Mouse (Mus musculus) CH12.LX (cell line): Measurements from ENCODE around the gene Sept1. TPM values are rescaled to one million over a fixed set of nuclear protein-coding genes. Genes with fewer than 3 reads are reported as not detected.
A peak's percentile ranks its signal among the peaks of the same experiment; 100 is the strongest.

Experiments used
- DNase-seq: peaks from one replicate; pipeline ENCODE4 v3.0.0-alpha.2; 2013; ENCODE audit errors: extremely low read depth
- H3K27ac ChIP-seq: 2 replicates; pipeline ENCODE4 v1.5.1; 2012; ENCODE audit warnings: low read depth, mild to moderate bottlenecking, control low read depth, moderate library complexity; ENCODE audit not compliant: insufficient read depth
- H3K27me3 ChIP-seq: replicated peaks from 2 replicates; pipeline ENCODE3; 2012; ENCODE audit warnings: inconsistent platforms
- H3K36me3 ChIP-seq, 2 experiments: replicated peaks in 1 of 2; 2 replicates each; pipeline versions ENCODE3 to v1.6.1; 2012; ENCODE audit warnings: inconsistent platforms in 1 of 2, low read length in 1 of 2, mild to moderate bottlenecking in 1 of 2, mixed read lengths in 1 of 2, moderate library complexity in 1 of 2; ENCODE audit not compliant: control insufficient read depth in 1 of 2, insufficient read depth in 1 of 2
- H3K4me1 ChIP-seq, 2 experiments: 2 replicates each; pipeline ENCODE4 v1.6.1; 2012; ENCODE audit warnings: inconsistent platforms in 1 of 2, moderate library complexity in 1 of 2; ENCODE audit not compliant: insufficient read depth in 2 of 2, control insufficient read depth in 1 of 2
- H3K4me2 ChIP-seq: 2 replicates; pipeline ENCODE4 v1.6.1; 2012; ENCODE audit warnings: low read depth, mild to moderate bottlenecking, control low read depth; ENCODE audit not compliant: poor library complexity, insufficient read depth, severe bottlenecking
- H3K4me3 ChIP-seq, 3 experiments: fragments of 150-350 bp in 1 of 3; sonication (generic) in 1 of 3; replicated peaks in 1 of 3; 2 replicates each; pipeline versions ENCODE3 to v1.5.1; 2011 to 2012; ENCODE audit warnings: low read depth in 2 of 3, low read length in 2 of 3, mild to moderate bottlenecking in 2 of 3, moderate library complexity in 2 of 3, control low read depth in 1 of 3, improper control_type of control experiment in 1 of 3, inconsistent platforms in 1 of 3, mixed read lengths in 1 of 3; ENCODE audit not compliant: poor library complexity in 1 of 3
- H3K79me2 ChIP-seq: replicated peaks from 2 replicates; pipeline ENCODE4 v1.6.1; 2012; ENCODE audit warnings: mild to moderate bottlenecking, moderate library complexity; ENCODE audit not compliant: control insufficient read depth, poor library complexity, insufficient read depth, severe bottlenecking; ENCODE audit errors: extremely low read depth
- H3K9ac ChIP-seq: 2 replicates; pipeline ENCODE4 v1.6.1; 2012; ENCODE audit warnings: low read depth, mild to moderate bottlenecking, control low read depth, moderate library complexity; ENCODE audit not compliant: insufficient read depth
- H3K9me3 ChIP-seq: replicated peaks from 2 replicates; pipeline ENCODE3; 2012; ENCODE audit warnings: low read length, inconsistent platforms, mixed read lengths
- BHLHE40 ChIP-seq: IDR thresholded peaks from 2 replicates; pipeline ENCODE4 v1.6.1; 2011; ENCODE audit warnings: mild to moderate bottlenecking, low read depth, low read length, improper control_type of control experiment
- CHD1 ChIP-seq: IDR thresholded peaks from 2 replicates; pipeline ENCODE4 v1.6.1; 2012; ENCODE audit warnings: low read depth, low read length, improper control_type of control experiment, inconsistent platforms
- CHD2 ChIP-seq: IDR thresholded peaks from 2 replicates; pipeline ENCODE4 v1.6.1; 2011; ENCODE audit warnings: low read length, improper control_type of control experiment
- CTCF ChIP-seq, 2 experiments: IDR thresholded peaks in 1 of 2; conservative IDR thresholded peaks in 1 of 2; 2 replicates each; pipeline ENCODE4 v1.5.1; 2011 to 2012; ENCODE audit warnings: low read depth in 2 of 2, low read length in 2 of 2, improper control_type of control experiment in 1 of 2, inconsistent platforms in 1 of 2, mild to moderate bottlenecking in 1 of 2, moderate library complexity in 1 of 2
- E2F4 ChIP-seq: IDR thresholded peaks from 2 replicates; pipeline ENCODE4 v1.6.1; 2011; ENCODE audit warnings: low read depth, low read length, improper control_type of control experiment; ENCODE audit not compliant: insufficient replicate concordance
- ELF1 ChIP-seq: IDR thresholded peaks from 2 replicates; pipeline ENCODE4 v1.6.1; 2014; ENCODE audit warnings: low read depth, mild to moderate bottlenecking, inconsistent platforms, low read length, improper control_type of control experiment
- EP300 ChIP-seq: IDR thresholded peaks from 2 replicates; pipeline ENCODE4 v1.6.1; 2011; ENCODE audit warnings: low read length, improper control_type of control experiment
- ETS1 ChIP-seq: conservative IDR thresholded peaks from 2 replicates; pipeline ENCODE4 v1.6.1; 2012; ENCODE audit warnings: low read depth, mild to moderate bottlenecking, inconsistent platforms, low read length, improper control_type of control experiment, moderate library complexity
- GABPA ChIP-seq: IDR thresholded peaks from 2 replicates; pipeline ENCODE4 v1.6.1; 2012; ENCODE audit warnings: low read depth, low read length, improper control_type of control experiment, inconsistent platforms; ENCODE audit not compliant: insufficient replicate concordance
- HCFC1 ChIP-seq: IDR thresholded peaks from 2 replicates; pipeline ENCODE4 v1.6.1; 2012; ENCODE audit warnings: low read depth, mild to moderate bottlenecking, inconsistent platforms, low read length, improper control_type of control experiment
- IRF4 ChIP-seq: IDR thresholded peaks from 2 replicates; pipeline ENCODE4 v1.6.1; 2014; ENCODE audit warnings: low read depth, mild to moderate bottlenecking, inconsistent platforms, low read length, improper control_type of control experiment
- JUN ChIP-seq: IDR thresholded peaks from 2 replicates; pipeline ENCODE4 v1.6.1; 2011; ENCODE audit warnings: low read depth, mild to moderate bottlenecking, low read length, improper control_type of control experiment, moderate library complexity; ENCODE audit not compliant: insufficient read depth
- JUND ChIP-seq: conservative IDR thresholded peaks from 2 replicates; pipeline ENCODE4 v1.6.1; 2011; ENCODE audit warnings: low read depth, low read length, improper control_type of control experiment
- KAT2A ChIP-seq: IDR thresholded peaks from 2 replicates; pipeline ENCODE4 v1.6.1; 2012; ENCODE audit warnings: low read length, improper control_type of control experiment, inconsistent platforms; ENCODE audit not compliant: insufficient replicate concordance
- MAFK ChIP-seq: IDR thresholded peaks from 2 replicates; pipeline ENCODE4 v1.6.1; 2011; ENCODE audit warnings: low read length, improper control_type of control experiment; ENCODE audit not compliant: insufficient replicate concordance
- MAX ChIP-seq: IDR thresholded peaks from 2 replicates; pipeline ENCODE4 v1.6.1; 2011; ENCODE audit warnings: low read length, improper control_type of control experiment
- MAZ ChIP-seq: IDR thresholded peaks from 2 replicates; pipeline ENCODE4 v1.6.1; 2012; ENCODE audit warnings: low read depth, mild to moderate bottlenecking, inconsistent platforms, low read length, improper control_type of control experiment, moderate library complexity
- MEF2A ChIP-seq: IDR thresholded peaks from 2 replicates; pipeline ENCODE4 v1.6.1; 2014; ENCODE audit warnings: low read depth, mild to moderate bottlenecking, inconsistent platforms, low read length, improper control_type of control experiment, borderline replicate concordance
- MXI1 ChIP-seq: IDR thresholded peaks from 2 replicates; pipeline ENCODE4 v1.6.1; 2011; ENCODE audit warnings: mild to moderate bottlenecking, low read depth, low read length, improper control_type of control experiment
- MYC ChIP-seq: IDR thresholded peaks from 2 replicates; pipeline ENCODE4 v1.6.1; 2011; ENCODE audit warnings: low read depth, mild to moderate bottlenecking, improper control_type of control experiment, low read length
- NELFE ChIP-seq: IDR thresholded peaks from 2 replicates; pipeline ENCODE4 v1.6.1; 2011; ENCODE audit warnings: low read depth, low read length, improper control_type of control experiment
- NRF1 ChIP-seq: IDR thresholded peaks from 2 replicates; pipeline ENCODE4 v1.6.1; 2014; ENCODE audit warnings: low read depth, mild to moderate bottlenecking, inconsistent platforms, low read length, improper control_type of control experiment, moderate library complexity
- PAX5 ChIP-seq: IDR thresholded peaks from 2 replicates; pipeline ENCODE4 v1.6.1; 2012; ENCODE audit warnings: low read length, inconsistent platforms, mixed read lengths
- POLR2A ChIP-seq: IDR thresholded peaks from 2 replicates; pipeline ENCODE4 v1.6.1; 2011; ENCODE audit warnings: low read depth, mild to moderate bottlenecking, improper control_type of control experiment, low read length
- POLR2AphosphoS2 ChIP-seq: IDR thresholded peaks from 2 replicates; pipeline ENCODE4 v1.6.1; 2011; ENCODE audit warnings: low read depth, low read length, improper control_type of control experiment
- RAD21 ChIP-seq: IDR thresholded peaks from 2 replicates; pipeline ENCODE4 v1.6.1; 2011; ENCODE audit warnings: low read depth, mild to moderate bottlenecking, low read length, improper control_type of control experiment, moderate library complexity
- RCOR1 ChIP-seq: conservative IDR thresholded peaks from 2 replicates; pipeline ENCODE4 v1.6.1; 2012; ENCODE audit warnings: low read depth, mild to moderate bottlenecking, inconsistent platforms, low read length, improper control_type of control experiment
- SIN3A ChIP-seq: IDR thresholded peaks from 2 replicates; pipeline ENCODE4 v1.6.1; 2012; ENCODE audit warnings: low read length, improper control_type of control experiment, inconsistent platforms
- SMC3 ChIP-seq: IDR thresholded peaks from 2 replicates; pipeline ENCODE4 v1.6.1; 2011; ENCODE audit warnings: low read depth, low read length, improper control_type of control experiment
- TBP ChIP-seq: conservative IDR thresholded peaks from 2 replicates; pipeline ENCODE4 v1.6.1; 2011; ENCODE audit warnings: low read depth, low read length, improper control_type of control experiment
- TCF12 ChIP-seq: IDR thresholded peaks from 2 replicates; pipeline ENCODE4 v1.6.1; 2014; ENCODE audit warnings: low read depth, mild to moderate bottlenecking, inconsistent platforms, low read length, improper control_type of control experiment
- UBTF ChIP-seq: IDR thresholded peaks from 2 replicates; pipeline ENCODE4 v1.6.1; 2012; ENCODE audit warnings: low read depth, mild to moderate bottlenecking, inconsistent platforms, low read length, improper control_type of control experiment, moderate library complexity
- USF1 ChIP-seq: IDR thresholded peaks from 2 replicates; pipeline ENCODE4 v1.6.1; 2014; ENCODE audit warnings: low read depth, mild to moderate bottlenecking, inconsistent platforms, low read length, improper control_type of control experiment
- USF2 ChIP-seq: conservative IDR thresholded peaks from 2 replicates; pipeline ENCODE4 v1.6.1; 2011; ENCODE audit warnings: low read depth, low read length, improper control_type of control experiment
- ZC3H11A ChIP-seq: IDR thresholded peaks from 2 replicates; pipeline ENCODE4 v1.6.1; 2012; ENCODE audit warnings: low read depth, mild to moderate bottlenecking, inconsistent platforms, low read length, improper control_type of control experiment
- ZKSCAN1 ChIP-seq: IDR thresholded peaks from 2 replicates; pipeline ENCODE4 v1.6.1; 2012; ENCODE audit warnings: low read depth, inconsistent platforms, low read length, improper control_type of control experiment, borderline replicate concordance
- ZMIZ1 ChIP-seq: IDR thresholded peaks from 2 replicates; pipeline ENCODE4 v1.6.1; 2012; ENCODE audit warnings: low read depth, mild to moderate bottlenecking, inconsistent platforms, low read length, improper control_type of control experiment
- ZNF384 ChIP-seq: IDR thresholded peaks from 2 replicates; pipeline ENCODE4 v1.6.1; 2012; ENCODE audit warnings: low read depth, low read length, improper control_type of control experiment, inconsistent platforms
- dilution Hi-C: fragments of 300-500 bp; cut with MboI; formaldehyde crosslinking; loops from 2 replicates; pipeline ENCODE4 v1.14.3; 2020; ENCODE audit warnings: low sequenced_read_pairs; ENCODE audit not compliant: extremely low pct_unique_long_range_greater_than_20kb, extremely low pct_ligation_motif_present
- in situ Hi-C: fragments of 300-500 bp; cut with MboI; formaldehyde crosslinking; loops from 3 replicates; pipeline ENCODE4 v1.14.3; 2019; ENCODE audit warnings: low sequenced_read_pairs, low pct_ligation_motif_present, low pct_unique_long_range_greater_than_20kb, mixed read lengths
- polyA plus RNA-seq: library from polyadenylated mRNA; unstranded; fragments of >175 nt; gene quantifications from 2 replicates; pipeline ENCODE4 v1.2.1, GENCODE M21; 2012; ENCODE audit warnings: low read depth; ENCODE audit not compliant: insufficient read length
- total RNA-seq, 2 experiments: library from RNA; depleted of rRNA; stranded (reverse); fragments of 300-350 nt in 1 of 2; fragments of >200 nt in 1 of 2; gene quantifications; 2 replicates each; pipeline ENCODE4 v1.2.3; 2012 to 2014

The Sept1 gene
- total and polyA plus RNA-seq, 3 experiments = 42.7 to 171 (median 92.3) TPM

DNA sequence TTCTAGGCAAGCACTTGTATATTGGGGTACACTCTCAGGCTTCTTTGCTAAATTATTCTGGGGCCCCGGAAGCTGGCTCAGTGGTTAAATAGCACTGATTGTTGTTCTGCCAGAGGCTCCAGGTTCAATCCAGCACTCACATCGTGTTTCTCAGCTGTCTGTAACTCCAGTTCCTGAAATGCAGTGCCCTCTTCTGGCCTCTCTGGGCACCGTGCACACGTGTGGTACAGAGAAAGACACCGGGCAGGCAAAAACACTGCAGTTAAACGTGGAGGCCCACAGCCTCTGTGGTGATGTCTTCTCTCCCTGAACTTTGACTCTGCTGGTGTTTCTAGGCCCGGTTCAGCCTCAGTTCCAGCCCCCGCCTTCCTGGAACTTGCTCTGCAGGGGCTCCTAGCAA is 45.4 kb upstream of the Sept1 start:
- no peaks in the 10 kb centered on the region for H3K9me3 ChIP-seq
- in situ Hi-C loops = no loop called here
- peak overlapping the region; percentile 36 to 48 (median 37) for H3K4me3 ChIP-seq
- H3K4me1 ChIP-seq = peaks cover 33 to 76% of the 10 kb centered on the region in 2 experiments
- H3K79me2 ChIP-seq = peaks cover 5% of the 10 kb centered on the region
- dilution Hi-C loops = no loop called here
- DNase-seq = peak; percentile 80
- H3K27me3 ChIP-seq = no peaks in the 10 kb centered on the region
- H3K4me2 ChIP-seq = peak overlapping the region; percentile 80
- peak overlapping the region; percentile 79 for H3K9ac ChIP-seq
- no peak for TF ChIP-seq USF1
- no peak for TF ChIP-seq ZKSCAN1
- TF ChIP-seq CHD1 = no peak
- no peak for TF ChIP-seq CHD2
- no peak for TF ChIP-seq JUN
- TF ChIP-seq RCOR1 = no peak
- TF ChIP-seq MAX = peak; percentile 96
- no peak for TF ChIP-seq KAT2A
- no peak for TF ChIP-seq ZMIZ1
- peak; percentile 97 for TF ChIP-seq SIN3A
- no peak for TF ChIP-seq EP300
- TF ChIP-seq E2F4 = 0 out of 2 replicates have a peak, but pooled peaks have one; percentile 31
- 0 out of 2 replicates have a peak, but pooled peaks have one; percentile 10 for TF ChIP-seq MAFK
- peak; percentile 99 for TF ChIP-seq MYC
- no peak for TF ChIP-seq ZC3H11A
- TF ChIP-seq MEF2A = peak; percentile 69
- peak; percentile 50 for TF ChIP-seq NRF1
- peak; percentile 73 for TF ChIP-seq NELFE
- no peak for TF ChIP-seq ZNF384
- TF ChIP-seq POLR2AphosphoS2 = no peak
- peak; percentile 50 for TF ChIP-seq HCFC1
- TF ChIP-seq JUND = 0 out of 2 replicates have a peak, but pooled peaks have one; percentile 43
- TF ChIP-seq ELF1 = peak; percentile 79
- TF ChIP-seq POLR2A = no peak; the same call in 1 of the 2 replicates
- TF ChIP-seq MAZ = peak; percentile 85
- no peak for TF ChIP-seq TBP
- peak; percentile 87 for TF ChIP-seq BHLHE40
- peak; percentile 71 for TF ChIP-seq IRF4
- no peak for TF ChIP-seq UBTF
- TF ChIP-seq TCF12 = peak; percentile 66
- peak; percentile 97 for TF ChIP-seq MXI1
- TF ChIP-seq PAX5 = no peak
- TF ChIP-seq RAD21 = peak; percentile 68
- TF ChIP-seq USF2 = no peak
- TF ChIP-seq GABPA = no peak
- peak; percentile 82 for TF ChIP-seq SMC3
- TF ChIP-seq CTCF (conservative IDR thresholded peaks at IDR 0.05 in 1 of 2, IDR thresholded peaks at IDR 0.05 in 1 of 2; ENCODE audit: low read depth in 2 of 2, low read length in 2 of 2) = peak; percentile 13 to 88; a peak in 2 of 4 replicates
- peak; percentile 56; the same call in 1 of the 2 replicates for TF ChIP-seq ETS1
- no peaks in the 10 kb centered on the region for H3K36me3 ChIP-seq
- H3K27ac ChIP-seq = peak overlapping the region; percentile 82
